Mouse (Mus musculus): ENCODE data around the gene Mitf. TPM values are rescaled to one million over a fixed set of nuclear protein-coding genes. Genes with fewer than 3 reads are reported as not detected.

The Mitf gene
- polyA plus RNA-seq, 1 experiment from 2014 or later = 1.7 TPM

- Histone ChIP-seq H3K4me1 (replicated peaks; ENCODE audit: control insufficient read depth, insufficient read depth, low read length) (no peaks in the 10 kb centered on the region), H3K4me3 (ENCODE audit: low read depth, low read length) (no peak overlapping the region), H3K4me2 (ENCODE audit: low read depth, low read length, severe bottlenecking) (no peak overlapping the region), H3K27me3 (ENCODE audit: control insufficient read depth, insufficient read depth, low read length) (no peaks in the 10 kb centered on the region), H3K27ac (ENCODE audit: low read depth, low read length) (no peak overlapping the region), H3K9me3 (ENCODE audit: control insufficient read depth, low read length) (no peaks in the 10 kb centered on the region), H3K9ac (ENCODE audit: low read length) (no peak overlapping the region), H3K36me3 (ENCODE audit: control insufficient read depth, insufficient read depth, low read length) (no peaks in the 10 kb centered on the region)
- ATAC-seq (replicated peaks; ENCODE audit: low FRiP score) (no peak), DNase-seq (ENCODE audit: low spot score) (no peak)
- WGBS = 80% methylated on average over 5 of the region's 5 CpGs
These were observed 86.7 kb downstream of the Mitf start for GRCm38 (mm10) chr6:97893546-97893945.

GRCm38 (mm10) chr6:97897191-97897590 is 90.3 kb downstream of the Mitf start:
- WGBS = 91% methylated on average over 6 of the region's 6 CpGs
- H3K27ac ChIP-seq (ENCODE audit: low read depth, low read length) = no peak overlapping the region

GRCm38 (mm10) chr6:97898085-97898484 is 91.2 kb downstream of the Mitf start:
- 90% methylated on average over 5 of the region's 5 CpGs for WGBS
- Histone ChIP-seq H3K9me3 (ENCODE audit: control insufficient read depth, low read length) (no peaks in the 10 kb centered on the region), H3K36me3 (ENCODE audit: control insufficient read depth, insufficient read depth, low read length) (no peaks in the 10 kb centered on the region), H3K9ac (ENCODE audit: low read length) (no peak overlapping the region), H3K4me1 (replicated peaks; ENCODE audit: control insufficient read depth, insufficient read depth, low read length) (no peaks in the 10 kb centered on the region), H3K4me2 (ENCODE audit: low read depth, low read length, severe bottlenecking) (no peak overlapping the region), H3K27ac (ENCODE audit: low read depth, low read length) (no peak overlapping the region), H3K4me3 (ENCODE audit: low read depth, low read length) (no peak overlapping the region), H3K27me3 (ENCODE audit: control insufficient read depth, insufficient read depth, low read length) (no peaks in the 10 kb centered on the region)
- no peak for DNase-seq (ENCODE audit: low spot score)
- no peak for ATAC-seq (replicated peaks; ENCODE audit: low FRiP score)

More at GRCm38 (mm10) chr6:97897191-97897590, 90.3 kb downstream of the Mitf start:
- Histone ChIP-seq H3K27me3 (ENCODE audit: control insufficient read depth, insufficient read depth, low read length) (no peaks in the 10 kb centered on the region), H3K4me2 (ENCODE audit: low read depth, low read length, severe bottlenecking) (no peak overlapping the region), H3K9me3 (ENCODE audit: control insufficient read depth, low read length) (no peaks in the 10 kb centered on the region), H3K4me3 (ENCODE audit: low read depth, low read length) (no peak overlapping the region), H3K4me1 (replicated peaks; ENCODE audit: control insufficient read depth, insufficient read depth, low read length) (no peaks in the 10 kb centered on the region), H3K9ac (ENCODE audit: low read length) (no peak overlapping the region), H3K36me3 (ENCODE audit: control insufficient read depth, insufficient read depth, low read length) (no peaks in the 10 kb centered on the region)
- DNase-seq (ENCODE audit: low spot score) (no peak), ATAC-seq (replicated peaks; ENCODE audit: low FRiP score) (no peak)

GRCm38 (mm10) chr6:97901561-97901960 is 94.7 kb downstream of the Mitf start:
- Histone ChIP-seq H3K27me3 (ENCODE audit: control insufficient read depth, insufficient read depth, low read length) (no peaks in the 10 kb centered on the region), H3K9ac (ENCODE audit: low read length) (no peak overlapping the region), H3K36me3 (ENCODE audit: control insufficient read depth, insufficient read depth, low read length) (no peaks in the 10 kb centered on the region), H3K4me1 (replicated peaks; ENCODE audit: control insufficient read depth, insufficient read depth, low read length) (no peaks in the 10 kb centered on the region), H3K9me3 (ENCODE audit: control insufficient read depth, low read length) (no peaks in the 10 kb centered on the region), H3K4me3 (ENCODE audit: low read depth, low read length) (no peak overlapping the region), H3K4me2 (ENCODE audit: low read depth, low read length, severe bottlenecking) (no peak overlapping the region), H3K27ac (ENCODE audit: low read depth, low read length) (no peak overlapping the region)
- DNase-seq (ENCODE audit: low spot score) (no peak), ATAC-seq (replicated peaks; ENCODE audit: low FRiP score) (no peak)
- WGBS = 85% methylated on average over 5 of the region's 5 CpGs

GRCm38 (mm10) chr6:97902205-97902604 is 95.4 kb downstream of the Mitf start:
- no peaks in the 10 kb centered on the region for H3K27me3 ChIP-seq (ENCODE audit: control insufficient read depth, insufficient read depth, low read length)
- H3K36me3 ChIP-seq (ENCODE audit: control insufficient read depth, insufficient read depth, low read length) = no peaks in the 10 kb centered on the region
- no peak overlapping the region for H3K27ac ChIP-seq (ENCODE audit: low read depth, low read length)
- DNase-seq (ENCODE audit: low spot score) (no peak), ATAC-seq (replicated peaks; ENCODE audit: low FRiP score) (no peak)
- WGBS = 82% methylated on average over 1 of the region's 1 CpGs
- H3K9ac ChIP-seq (ENCODE audit: low read length) = no peak overlapping the region
- no peak overlapping the region for H3K4me3 ChIP-seq (ENCODE audit: low read depth, low read length)
- H3K9me3 ChIP-seq (ENCODE audit: control insufficient read depth, low read length) = no peaks in the 10 kb centered on the region
- H3K4me2 ChIP-seq (ENCODE audit: low read depth, low read length, severe bottlenecking) = no peak overlapping the region
- H3K4me1 ChIP-seq (replicated peaks; ENCODE audit: control insufficient read depth, insufficient read depth, low read length) = no peaks in the 10 kb centered on the region

- Histone ChIP-seq H3K4me3 (ENCODE audit: low read depth, low read length) (no peak overlapping the region), H3K36me3 (ENCODE audit: control insufficient read depth, insufficient read depth, low read length) (no peaks in the 10 kb centered on the region), H3K4me2 (ENCODE audit: low read depth, low read length, severe bottlenecking) (no peak overlapping the region), H3K27ac (ENCODE audit: low read depth, low read length) (no peak overlapping the region), H3K4me1 (replicated peaks; ENCODE audit: control insufficient read depth, insufficient read depth, low read length) (no peaks in the 10 kb centered on the region), H3K9ac (ENCODE audit: low read length) (no peak overlapping the region), H3K9me3 (ENCODE audit: control insufficient read depth, low read length) (no peaks in the 10 kb centered on the region), H3K27me3 (ENCODE audit: control insufficient read depth, insufficient read depth, low read length) (no peaks in the 10 kb centered on the region)
- no peak for ATAC-seq (replicated peaks; ENCODE audit: low FRiP score)
- no peak for DNase-seq (ENCODE audit: low spot score)
- 92% methylated on average over 8 of the region's 8 CpGs for WGBS
These were observed 107.9 kb downstream of the Mitf start for GRCm38 (mm10) chr6:97914768-97915167.

GRCm38 (mm10) chr6:97916386-97916903 is 109.6 kb downstream of the Mitf start:
- H3K4me1 ChIP-seq (replicated peaks; ENCODE audit: control insufficient read depth, insufficient read depth, low read length) = no peaks in the 10 kb centered on the region
- H3K27me3 ChIP-seq (ENCODE audit: control insufficient read depth, insufficient read depth, low read length) = no peaks in the 10 kb centered on the region
- H3K4me3 ChIP-seq (ENCODE audit: low read depth, low read length) = no peak overlapping the region
- no peak for DNase-seq (ENCODE audit: low spot score)
- H3K27ac ChIP-seq (ENCODE audit: low read depth, low read length) = no peak overlapping the region
- no peak overlapping the region for H3K4me2 ChIP-seq (ENCODE audit: low read depth, low read length, severe bottlenecking)
- no peak for ATAC-seq (replicated peaks; ENCODE audit: low FRiP score)
- H3K9ac ChIP-seq (ENCODE audit: low read length) = no peak overlapping the region
- no peaks in the 10 kb centered on the region for H3K36me3 ChIP-seq (ENCODE audit: control insufficient read depth, insufficient read depth, low read length)
- H3K9me3 ChIP-seq (ENCODE audit: control insufficient read depth, low read length) = no peaks in the 10 kb centered on the region
- 85% methylated on average over 7 of the region's 7 CpGs for WGBS

GRCm38 (mm10) chr6:97918051-97918450 is 111.2 kb downstream of the Mitf start:
- no peaks in the 10 kb centered on the region for H3K27me3 ChIP-seq (ENCODE audit: control insufficient read depth, insufficient read depth, low read length)
- no peak for DNase-seq (ENCODE audit: low spot score)
- H3K4me3 ChIP-seq (ENCODE audit: low read depth, low read length) = no peak overlapping the region
- H3K36me3 ChIP-seq (ENCODE audit: control insufficient read depth, insufficient read depth, low read length) = no peaks in the 10 kb centered on the region
- ATAC-seq (replicated peaks; ENCODE audit: low FRiP score) = no peak
- no peaks in the 10 kb centered on the region for H3K4me1 ChIP-seq (replicated peaks; ENCODE audit: control insufficient read depth, insufficient read depth, low read length)
- H3K27ac ChIP-seq (ENCODE audit: low read depth, low read length) = no peak overlapping the region
- no peaks in the 10 kb centered on the region for H3K9me3 ChIP-seq (ENCODE audit: control insufficient read depth, low read length)
- no peak overlapping the region for H3K4me2 ChIP-seq (ENCODE audit: low read depth, low read length, severe bottlenecking)
- 65% methylated on average over 4 of the region's 4 CpGs for WGBS
- H3K9ac ChIP-seq (ENCODE audit: low read length) = no peak overlapping the region

- Histone ChIP-seq H3K4me3 (ENCODE audit: low read depth, low read length) (no peak overlapping the region), H3K9me3 (ENCODE audit: control insufficient read depth, low read length) (no peaks in the 10 kb centered on the region), H3K27me3 (ENCODE audit: control insufficient read depth, insufficient read depth, low read length) (no peaks in the 10 kb centered on the region), H3K36me3 (ENCODE audit: control insufficient read depth, insufficient read depth, low read length) (no peaks in the 10 kb centered on the region), H3K9ac (ENCODE audit: low read length) (no peak overlapping the region), H3K4me1 (replicated peaks; ENCODE audit: control insufficient read depth, insufficient read depth, low read length) (no peaks in the 10 kb centered on the region), H3K27ac (ENCODE audit: low read depth, low read length) (no peak overlapping the region), H3K4me2 (ENCODE audit: low read depth, low read length, severe bottlenecking) (no peak overlapping the region)
- no peak for DNase-seq (ENCODE audit: low spot score)
- WGBS = 77% methylated on average over 7 of the region's 7 CpGs
- no peak for ATAC-seq (replicated peaks; ENCODE audit: low FRiP score)
These were observed 111.6 kb downstream of the Mitf start for GRCm38 (mm10) chr6:97918481-97918880.
